12 mouse cellular contexts compared by ENCODE assay signal in genomic region chr19:45629219-45629618, GRCm38 (mm10). TPM values are rescaled to one million over a fixed set of nuclear protein-coding genes. Genes with fewer than 3 reads are reported as not detected.
DNase-seq lines count a peak whose midpoint lies in the region; ATAC-seq and TF ChIP-seq lines count a peak whose summit lies in the region.
"Had no signal": no experiment of that assay in that cellular context is flagged by ENCODE, and none has a peak within 500 bp of the region (broad histone marks: within the 10 kb centered on the region; RNA-seq: fewer than 3 reads in every experiment).

No protein-coding gene starts in this region.

- H3K36me3 ChIP-seq in kidney, embryonic 16.5 days (ENCODE audit: insufficient read depth, low read length), result 0 out of 2 replicates have a peak, but pooled peaks cover 4% of the 10 kb centered on the region
- H3K36me3 ChIP-seq in midbrain, embryonic 11.5 days (ENCODE audit: control insufficient read depth, insufficient read depth, low read length), result no peaks in the 10 kb centered on the region
- H3K36me3 ChIP-seq in heart, embryonic 10.5 days, result peaks cover 18% of the 10 kb centered on the region

- no peak overlapping the region for H3K9ac ChIP-seq in kidney, embryonic 16.5 days (replicated peaks; ENCODE audit: low read length)
- no peak overlapping the region for H3K9ac ChIP-seq in midbrain, embryonic 11.5 days (ENCODE audit: low read length)

- TF ChIP-seq POLR2A in brain, embryonic 14.5 days (IDR thresholded peaks at IDR 0.05; ENCODE audit: borderline replicate concordance, extremely low read depth, insufficient read depth, insufficient read length, poor library complexity, severe bottlenecking), result no peak

- peak; percentile 9; the same call in 1 of the 2 replicates for TF ChIP-seq CTCF in brain, embryonic 14.5 days (IDR thresholded peaks at IDR 0.05; ENCODE audit: borderline replicate concordance, extremely low read depth, insufficient read depth, insufficient read length)

- no peak for DNase-seq in kidney, adult 18-20 months
- peak; percentile 30 for DNase-seq in CD4-positive helper T cell, adult 2 months (ENCODE audit: low read depth, low spot score)
- no peak for DNase-seq in brain, embryonic 14.5 days (ENCODE audit: low read depth)
- no peak for DNase-seq in midbrain, embryonic 11.5 days (ENCODE audit: low spot score, missing footprints)
- DNase-seq in heart, embryonic 10.5 days (ENCODE audit: low spot score), result no peak
- no peak for DNase-seq in embryo, embryonic 10.5 days (ENCODE audit: low spot score)
- DNase-seq: right cerebral cortex, postnatal 4 days had no signal

- H3K4me3 ChIP-seq in kidney, embryonic 16.5 days (ENCODE audit: low read length), result no peak overlapping the region
- H3K4me3 ChIP-seq in midbrain, embryonic 11.5 days (ENCODE audit: low read depth, low read length), result no peak overlapping the region
- H3K4me3 ChIP-seq in heart, embryonic 10.5 days, result no peak overlapping the region
- H3K4me3 ChIP-seq: embryonic facial prominence, embryonic 10.5 days had no signal

- no peak overlapping the region for H3K4me2 ChIP-seq in kidney, embryonic 16.5 days (replicated peaks; ENCODE audit: low read depth, low read length)
- H3K4me2 ChIP-seq in midbrain, embryonic 11.5 days, result no peak overlapping the region

- WGBS in kidney, embryonic 16.5 days, result 91% methylated on average over 3 of the region's 3 CpGs
- 96% methylated on average over 3 of the region's 3 CpGs for WGBS in midbrain, embryonic 11.5 days
- 92% methylated on average over 3 of the region's 3 CpGs for WGBS in heart, embryonic 10.5 days

- ATAC-seq in kidney, embryonic 16.5 days (ENCODE audit: low FRiP score, low TSS enrichment), result 0 out of 2 replicates have a peak, but pooled peaks have one; percentile 12
- ATAC-seq in megakaryocyte-erythroid progenitor cell, adult 5-6 weeks (replicated peaks; ENCODE audit: low FRiP score, low TSS enrichment, poor library complexity, severe bottlenecking), result peak; percentile 76
- no peak for ATAC-seq in midbrain, embryonic 11.5 days (ENCODE audit: low FRiP score)
- ATAC-seq: forebrain, embryonic 16.5 days; Patski had no signal

- no peaks in the 10 kb centered on the region for H3K9me3 ChIP-seq in kidney, embryonic 16.5 days (ENCODE audit: low read length)
- no peaks in the 10 kb centered on the region for H3K9me3 ChIP-seq in midbrain, embryonic 11.5 days (ENCODE audit: control insufficient read depth, low read length)
- no peaks in the 10 kb centered on the region for H3K9me3 ChIP-seq in heart, embryonic 10.5 days
- H3K9me3 ChIP-seq: embryonic facial prominence, embryonic 10.5 days had no signal

- H3K27me3 ChIP-seq in kidney, embryonic 16.5 days (ENCODE audit: insufficient read depth, low read length), result no peaks in the 10 kb centered on the region
- no peaks in the 10 kb centered on the region for H3K27me3 ChIP-seq in midbrain, embryonic 11.5 days (ENCODE audit: control insufficient read depth, insufficient read depth, low read length)
- H3K27me3 ChIP-seq in heart, embryonic 10.5 days (ENCODE audit: insufficient read depth, poor library complexity, severe bottlenecking), result no peaks in the 10 kb centered on the region
- H3K27me3 ChIP-seq: Patski had no signal

- 0 out of 2 replicates have a peak, but pooled peaks cover 3% of the 10 kb centered on the region for H3K4me1 ChIP-seq in kidney, embryonic 16.5 days (ENCODE audit: insufficient read depth, low read length)
- H3K4me1 ChIP-seq in midbrain, embryonic 11.5 days (ENCODE audit: control insufficient read depth, insufficient read depth, low read length), result no peaks in the 10 kb centered on the region
- H3K4me1 ChIP-seq in heart, embryonic 10.5 days, result peaks cover 37% of the 10 kb centered on the region

- H3K27ac ChIP-seq in kidney, embryonic 16.5 days (ENCODE audit: low read length), result no peak overlapping the region
- H3K27ac ChIP-seq in midbrain, embryonic 11.5 days (ENCODE audit: low read depth, low read length), result no peak overlapping the region
- H3K27ac ChIP-seq in heart, embryonic 10.5 days, result no peak overlapping the region
- H3K27ac ChIP-seq: embryonic facial prominence, embryonic 10.5 days had no signal

RNA-seq across cellular contexts. Expression of gene Fbxw4, which starts 30.9 kb away (rescaled TPM):
- polyA plus RNA-seq in kidney, embryonic 16.5 days (2015; fragmentation: Nextera tagmentation; extraction: Ambion mirVana), result 7.2 and 7.9 TPM in 2 replicates
- polyA plus RNA-seq in brain, embryonic 14.5 days (2012; rRNA removed), result 47.7 and 69.5 TPM in 2 replicates
- 14.5 and 33.0 TPM in 2 replicates for total RNA-seq in megakaryocyte-erythroid progenitor cell, adult 5-6 weeks (2014; fragmentation: Nextera tagmentation)
- total RNA-seq in megakaryocyte-erythroid progenitor cell, adult 5-6 weeks (2017), result 5.5 and 15.5 TPM in 2 replicates
- 2.4 and 3.2 TPM in 2 replicates for polyA plus RNA-seq in midbrain, embryonic 11.5 days (2014; fragmentation: Nextera tagmentation; extraction: Ambion mirVana)
- 5.5 and 6.0 TPM in 2 replicates for polyA plus RNA-seq in heart, embryonic 10.5 days (2016; fragmentation: Nextera tagmentation; extraction: Ambion mirVana)
